Mouse (Mus musculus): ENCODE measurements around the gene Sbk2. TPM values are rescaled to one million over a fixed set of nuclear protein-coding genes. Genes with fewer than 3 reads are reported as not detected.

Gene Sbk2
- total RNA-seq, 2 experiments from 2014 or later: 10.6 TPM

- DNase-seq: no peak
These were observed 42.3 kb downstream of the Sbk2 start, which contains the start of gene Nat14 for GRCm38 (mm10) chr7:4921824-4922482. TSS of gene Nat14 (plus strand) at chr7:4922028.

GRCm38 (mm10) chr7:4920976-4921823 lies 43.0 kb downstream of the Sbk2 start:
- DNase-seq: peak; percentile 58

- no peak for DNase-seq
These were observed 43.7 kb downstream of the Sbk2 start for GRCm38 (mm10) chr7:4920496-4920895.

- no peak for DNase-seq
These were observed 44.2 kb downstream of the Sbk2 start for GRCm38 (mm10) chr7:4919971-4920370.

- no peak for DNase-seq
These were observed 45.1 kb downstream of the Sbk2 start for GRCm38 (mm10) chr7:4919096-4919495.

GRCm38 (mm10) chr7:4918681-4919080 lies 45.5 kb downstream of the Sbk2 start:
- no peak for DNase-seq

GRCm38 (mm10) chr7:4917494-4917893 lies 46.7 kb downstream of the Sbk2 start:
- no peak for DNase-seq

GRCm38 (mm10) chr7:4915669-4916416 lies 48.4 kb downstream of the Sbk2 start:
- no peak for DNase-seq

GRCm38 (mm10) chr7:4915007-4915665 lies 49.1 kb downstream of the Sbk2 start, which contains the start of gene Zfp628:
TSS of gene Zfp628 (plus strand) at chr7:4915217.
- peak; percentile 95 for DNase-seq

GRCm38 (mm10) chr7:4912248-4912647 lies 52.0 kb downstream of the Sbk2 start:
- DNase-seq: no peak

- DNase-seq: peak; percentile 82
These were observed 52.6 kb downstream of the Sbk2 start for GRCm38 (mm10) chr7:4911561-4911960.

- no peak for DNase-seq
These were observed 57.7 kb downstream of the Sbk2 start, which contains the start of gene Gm36210 for GRCm38 (mm10) chr7:4906466-4906950. TSS of gene Gm36210 (minus strand) at chr7:4906516.

GRCm38 (mm10) chr7:4902404-4902803 lies 61.8 kb downstream of the Sbk2 start:
- no peak for DNase-seq

- peak; percentile 63 for DNase-seq
These were observed 63.0 kb downstream of the Sbk2 start for GRCm38 (mm10) chr7:4901171-4901570.

GRCm38 (mm10) chr7:4900523-4900851 lies 63.7 kb downstream of the Sbk2 start:
- DNase-seq: no peak

- DNase-seq: no peak
These were observed 64.3 kb downstream of the Sbk2 start for GRCm38 (mm10) chr7:4899649-4900522.

- DNase-seq: no peak
These were observed 65.2 kb downstream of the Sbk2 start for GRCm38 (mm10) chr7:4898851-4899648.

- no peak for DNase-seq
These were observed 69.0 kb downstream of the Sbk2 start for GRCm38 (mm10) chr7:4895186-4895585.

Measured in heart, postnatal 4 days (tissue).